Mouse (Mus musculus) G1E (cell line): ENCODE measurements around the gene Sycp3.

Experiments
- CTCF ChIP-seq: IDR thresholded peaks from 2 replicates; pipeline ENCODE4 v1.5.1; 2012; ENCODE audit warnings: low read depth, low read length, inconsistent platforms, mixed read lengths
- POLR2AphosphoS5 ChIP-seq: IDR thresholded peaks from 2 replicates; pipeline ENCODE4 v1.6.1; 2012; ENCODE audit warnings: low read depth, low read length, inconsistent platforms; ENCODE audit not compliant: insufficient replicate concordance

GRCm38 (mm10) chr10:88507691-88508143 lies 48.3 kb downstream of the Sycp3 start:
- no peak for TF ChIP-seq CTCF
- TF ChIP-seq POLR2AphosphoS5: no peak
